Mouse (Mus musculus) brain, embryonic 14.5 days (tissue): ENCODE measurements around the gene Olfr718-ps1.

Source experiments
- CTCF ChIP-seq: fragments of 200-500 bp; IDR thresholded peaks from 2 replicates; pipeline ENCODE4 v1.5.1; 2012; ENCODE audit warnings: inconsistent platforms, mild to moderate bottlenecking, moderate library complexity, borderline replicate concordance; ENCODE audit not compliant: insufficient read depth, insufficient read length; ENCODE audit errors: extremely low read depth
- POLR2A ChIP-seq: fragments of 200-500 bp; IDR thresholded peaks from 2 replicates; pipeline ENCODE4 v1.6.1; 2012; ENCODE audit warnings: mild to moderate bottlenecking, inconsistent platforms, borderline replicate concordance; ENCODE audit not compliant: poor library complexity, insufficient read depth, insufficient read length, severe bottlenecking; ENCODE audit errors: extremely low read depth

- TF ChIP-seq POLR2A (no peak), CTCF (no peak)
These were observed 18.3 kb downstream of the Olfr718-ps1 start for GRCm38 (mm10) chr5:143129101-143129500.
